8 mouse cellular contexts compared by ENCODE assay signal in genomic region chr8:87235341-87236075, GRCm38 (mm10).
DNase-seq lines count a peak whose midpoint lies in the region; ATAC-seq lines count a peak whose summit lies in the region.

No protein-coding gene starts in this region.

- H3K36me3 ChIP-seq in embryonic facial prominence, embryonic 11.5 days (replicated peaks; ENCODE audit: control insufficient read depth, insufficient read depth, low read depth, low read length), result no peaks in the 10 kb centered on the region
- no peaks in the 10 kb centered on the region for H3K36me3 ChIP-seq in neural tube, embryonic 13.5 days

- no peak overlapping the region for H3K27ac ChIP-seq in embryonic facial prominence, embryonic 11.5 days (replicated peaks; ENCODE audit: low read depth, low read length)
- peak overlapping the region; percentile 83 for H3K27ac ChIP-seq in neural tube, embryonic 13.5 days (replicated peaks)

- WGBS in embryonic facial prominence, embryonic 11.5 days, result 53% methylated on average over 18 of the region's 18 CpGs
- WGBS in neural tube, embryonic 13.5 days, result 27% methylated on average over 18 of the region's 18 CpGs

- no peaks in the 10 kb centered on the region for H3K27me3 ChIP-seq in embryonic facial prominence, embryonic 11.5 days (ENCODE audit: control insufficient read depth, insufficient read depth, low read length)
- no peaks in the 10 kb centered on the region for H3K27me3 ChIP-seq in neural tube, embryonic 13.5 days

- H3K4me1 ChIP-seq in embryonic facial prominence, embryonic 11.5 days (ENCODE audit: control insufficient read depth, insufficient read depth, low read length), result no peaks in the 10 kb centered on the region; the same call in 1 of the 2 replicates
- peaks cover 68% of the 10 kb centered on the region for H3K4me1 ChIP-seq in neural tube, embryonic 13.5 days (replicated peaks)

- peak overlapping the region; percentile 10 for H3K4me2 ChIP-seq in embryonic facial prominence, embryonic 11.5 days (ENCODE audit: low read depth, low read length)
- peak overlapping the region; percentile 49 for H3K4me2 ChIP-seq in neural tube, embryonic 13.5 days

- ATAC-seq in embryonic facial prominence, embryonic 11.5 days (replicated peaks; ENCODE audit: insufficient number of reproducible peaks, low FRiP score, low TSS enrichment, low read depth), result no peak
- peak; percentile 71 for ATAC-seq in neural tube, embryonic 13.5 days (ENCODE audit: low read depth)
- no peak for ATAC-seq in erythroblast, adult 5-6 weeks (replicated peaks; ENCODE audit: low FRiP score, poor library complexity, severe bottlenecking)

- H3K9ac ChIP-seq in embryonic facial prominence, embryonic 11.5 days (replicated peaks; ENCODE audit: low read length), result no peak overlapping the region
- H3K9ac ChIP-seq in neural tube, embryonic 13.5 days, result peak overlapping the region; percentile 51

- peak; percentile 48 to 56 for DNase-seq in left cerebral cortex, adult 18-20 months (ENCODE audit: low spot score in 2 of 2)
- no peak for DNase-seq in left cerebral cortex, adult 11 months (ENCODE audit: low spot score)
- DNase-seq in embryonic facial prominence, embryonic 11.5 days (ENCODE audit: low spot score), result peak; percentile 46
- peak; percentile 1 to 4 for DNase-seq in kidney, postnatal 36 days
- no peak for DNase-seq in adrenal gland, postnatal 25 days
- no peak for DNase-seq in Muller cell, postnatal 12 days (ENCODE audit: inconsistent ontology term)

- no peak overlapping the region for H3K4me3 ChIP-seq in embryonic facial prominence, embryonic 11.5 days (ENCODE audit: low read depth, low read length)
- H3K4me3 ChIP-seq in neural tube, embryonic 13.5 days, result peak overlapping the region; percentile 19

- H3K9me3 ChIP-seq in embryonic facial prominence, embryonic 11.5 days (replicated peaks; ENCODE audit: control insufficient read depth, low read length), result no peaks in the 10 kb centered on the region
- no peaks in the 10 kb centered on the region for H3K9me3 ChIP-seq in neural tube, embryonic 13.5 days

Comparison
In these comparisons a context has a peak if more than half of its experiments do, and no peak if none do; other contexts are left out.
1. DNase-seq: peak in left cerebral cortex, adult 18-20 months (2 of 2), embryonic facial prominence, embryonic 11.5 days (single experiment) and kidney, postnatal 36 days (2 of 2); none in left cerebral cortex, adult 11 months (single experiment), adrenal gland, postnatal 25 days (single experiment) and Muller cell, postnatal 12 days (single experiment).